In genomic region chr11:113800026-113800425, GRCm38 (mm10) we compare ENCODE assay signal across 25 mouse cellular contexts.
"Had no signal": no experiment of that assay in that cellular context is flagged by ENCODE, and none has a peak within 500 bp of the region (broad histone marks: within the 10 kb centered on the region; RNA-seq: fewer than 3 reads in every experiment).

No protein-coding gene starts in this region.

- ATAC-seq: hindbrain, postnatal 0 days had no signal

- H3K4me3 ChIP-seq: heart, adult 2 months; heart, embryonic 13.5 days; heart, embryonic 15.5 days; hindbrain, embryonic 13.5 days; hindbrain, embryonic 15.5 days; kidney, embryonic 15.5 days; limb, embryonic 13.5 days; limb, embryonic 15.5 days had no signal

- H3K9me3 ChIP-seq: heart, embryonic 13.5 days; heart, embryonic 15.5 days; hindbrain, embryonic 13.5 days; hindbrain, embryonic 15.5 days; kidney, embryonic 15.5 days; limb, embryonic 13.5 days; limb, embryonic 15.5 days had no signal

- H3K4me2 ChIP-seq: heart, embryonic 11.5 days; heart, embryonic 15.5 days; hindbrain, embryonic 13.5 days; hindbrain, embryonic 15.5 days; limb, embryonic 13.5 days; limb, embryonic 15.5 days had no signal

- H3K27ac ChIP-seq: heart, adult 2 months; heart, embryonic 13.5 days; heart, embryonic 15.5 days; hindbrain, embryonic 13.5 days; hindbrain, embryonic 15.5 days; hindbrain, postnatal 0 days; kidney, embryonic 15.5 days; kidney, postnatal 0 days; limb, embryonic 13.5 days; limb, embryonic 15.5 days had no signal

- DNase-seq: gastrocnemius, postnatal 14 days; gastrocnemius, postnatal 36 days; heart, adult 11 months; heart, adult 2 months; heart, postnatal 14 days; heart, postnatal 36 days; kidney, adult 11 months; kidney, adult 2 months; kidney, adult 9 months; kidney, postnatal 14 days; kidney, postnatal 36 days; layer of hippocampus, adult 9-11 months; layer of hippocampus, postnatal 36 days; left cerebral cortex, postnatal 4 days had no signal

- H3K36me3 ChIP-seq: heart, embryonic 13.5 days; heart, embryonic 15.5 days; hindbrain, embryonic 15.5 days; kidney, embryonic 15.5 days had no signal

- H3K9ac ChIP-seq: heart, embryonic 13.5 days; heart, embryonic 15.5 days; hindbrain, embryonic 13.5 days; hindbrain, embryonic 15.5 days; kidney, embryonic 15.5 days; limb, embryonic 13.5 days; limb, embryonic 15.5 days; liver, embryonic 14.5 days had no signal

- H3K27me3 ChIP-seq: heart, embryonic 15.5 days; hindbrain, embryonic 15.5 days; kidney, embryonic 15.5 days; limb, embryonic 13.5 days; limb, embryonic 15.5 days had no signal
